Mouse (Mus musculus): ENCODE results near the gene Olfr194. TPM values are rescaled to one million over a fixed set of nuclear protein-coding genes. Genes with fewer than 3 reads are reported as not detected.
"Not testable (repeated sequence)": the region's sequence is repeated elsewhere in the genome, so short reads cannot be mapped to it uniquely, and the experiment has no call there.

Olfr194 gene
- polyA plus RNA-seq (2015; fragmentation: Nextera tagmentation; extraction: Ambion mirVana) = not detected in 2 replicates

DNA sequence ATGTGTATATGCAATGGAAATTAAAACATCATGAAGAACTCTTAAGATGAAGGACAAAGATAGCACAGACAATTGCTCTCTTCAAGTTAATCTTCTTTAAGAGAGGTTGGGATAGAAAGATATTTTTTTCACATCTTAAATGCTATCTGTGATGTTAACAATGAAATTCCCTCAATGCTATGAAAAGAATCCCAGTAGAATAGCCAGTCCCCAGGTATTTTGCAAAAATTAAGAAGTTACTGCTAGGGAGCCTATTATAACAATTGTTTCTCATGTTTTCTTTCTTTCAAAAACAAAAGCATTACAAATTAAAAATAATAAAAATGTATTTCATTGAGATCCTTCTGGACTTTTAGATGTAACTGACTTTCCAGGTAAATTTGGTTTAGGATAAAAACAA is at the start of gene Olfr194:
Gene Olfr194 (minus strand): TSS at position 101 of the 400 bp plus-strand sequence.
- ATAC-seq (ENCODE audit: low read depth) = no peak
- Histone ChIP-seq H3K27ac (replicated peaks) (no peak within 1 kb of the TSS), H3K9me3 (no peaks in the 10 kb centered on the region), H3K36me3 (no peaks in the 10 kb centered on the region), H3K4me3 (no peak within 1 kb of the TSS), H3K27me3 (no peaks in the 10 kb centered on the region), H3K9ac (no peak within 1 kb of the TSS), H3K4me2 (no peak within 1 kb of the TSS), H3K4me1 (replicated peaks) (no peaks in the 10 kb centered on the region)

DNA sequence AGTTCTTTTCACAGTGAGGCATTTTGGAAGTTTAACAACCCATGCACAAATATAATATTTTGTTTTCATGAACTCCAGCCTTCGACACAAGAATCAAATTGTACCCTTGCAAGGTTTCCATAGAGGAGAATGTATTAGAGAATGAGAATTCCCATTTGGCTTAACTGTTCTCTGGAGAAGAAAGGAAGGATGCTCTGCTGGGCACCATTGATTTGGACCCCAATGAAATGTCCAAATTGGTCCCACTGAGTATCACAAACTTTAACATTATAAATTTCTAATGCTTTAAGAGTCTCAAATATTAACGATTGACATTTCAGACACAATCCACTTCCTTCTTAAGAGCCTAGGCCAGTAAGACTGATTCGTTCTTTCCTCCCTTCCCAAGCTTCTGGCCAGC is 49.5 kb upstream of the Olfr194 start, which contains the start of gene Olfr196:
Gene Olfr196 (minus strand): TSS at position 101 of the 400 bp plus-strand sequence.
- ATAC-seq (ENCODE audit: low read depth) = no peak
- H3K4me3 ChIP-seq = no peak within 1 kb of the TSS

DNA sequence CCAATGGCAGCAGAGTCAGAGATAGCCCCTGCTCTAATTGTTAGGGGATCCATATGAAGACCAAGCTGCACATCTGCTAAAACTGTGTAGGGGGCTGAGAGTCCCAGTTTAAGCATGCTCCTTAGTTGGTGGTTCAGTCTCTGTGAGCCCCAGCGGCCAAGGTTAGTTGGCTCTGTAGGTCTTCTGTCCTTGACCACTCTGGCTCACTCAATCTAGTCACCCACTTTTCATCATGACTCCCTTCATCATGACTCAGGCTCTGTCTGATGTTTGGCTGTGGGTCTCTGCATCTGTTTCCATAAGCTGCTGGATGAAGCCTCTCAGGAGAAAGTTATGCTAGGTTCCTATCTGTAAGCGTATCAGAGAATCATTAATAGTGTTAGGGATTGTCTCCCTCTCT is 31.1 kb upstream of the Olfr194 start:
- ATAC-seq (ENCODE audit: low read depth) = no peak
- no peak overlapping the region for H3K4me2 ChIP-seq
- 90% methylated on average over 2 of the region's 2 CpGs for WGBS

More for the DNA sequence above, 49.5 kb upstream of the Olfr194 start, which contains the start of gene Olfr196:
- Histone ChIP-seq H3K27me3 (no peaks in the 10 kb centered on the region), H3K9ac (no peak within 1 kb of the TSS), H3K4me2 (no peak within 1 kb of the TSS), H3K36me3 (no peaks in the 10 kb centered on the region), H3K27ac (replicated peaks) (no peak within 1 kb of the TSS), H3K9me3 (no peaks in the 10 kb centered on the region), H3K4me1 (replicated peaks) (no peaks in the 10 kb centered on the region)
- WGBS = 81% methylated on average over 3 of the region's 3 CpGs

DNA sequence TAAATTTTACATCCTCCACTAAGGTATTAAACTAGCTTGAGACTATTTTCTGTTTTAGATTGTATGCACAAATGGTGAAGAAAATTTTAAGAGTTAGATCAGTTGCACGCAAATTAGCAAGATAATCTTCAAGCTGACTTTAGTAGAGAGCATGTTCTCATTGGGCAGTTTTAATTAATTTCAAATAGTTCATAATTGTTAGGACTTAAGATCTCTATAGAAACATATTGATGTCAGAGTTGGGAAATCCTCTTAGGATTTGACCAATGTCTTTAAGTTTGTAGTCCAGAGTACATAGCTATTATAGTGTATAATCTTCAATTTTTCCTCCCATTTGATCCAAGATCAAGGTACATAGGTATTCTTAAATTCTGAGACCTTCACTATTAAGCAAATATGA is 25.9 kb upstream of the Olfr194 start, which contains the start of gene Olfr195:
Gene Olfr195 (plus strand): TSS at position 301 of the 400 bp plus-strand sequence.
- ATAC-seq (ENCODE audit: low read depth) = no peak
- Histone ChIP-seq H3K27me3 (no peaks in the 10 kb centered on the region), H3K9ac (no peak within 1 kb of the TSS), H3K4me1 (replicated peaks) (no peaks in the 10 kb centered on the region), H3K27ac (replicated peaks) (no peak within 1 kb of the TSS), H3K36me3 (no peaks in the 10 kb centered on the region), H3K9me3 (no peaks in the 10 kb centered on the region), H3K4me3 (no peak within 1 kb of the TSS), H3K4me2 (no peak within 1 kb of the TSS)
- 91% methylated on average over 1 of the region's 1 CpGs for WGBS

More for the DNA sequence above, 31.1 kb upstream of the Olfr194 start:
- no peaks in the 10 kb centered on the region for H3K27me3 ChIP-seq
- H3K27ac ChIP-seq (replicated peaks) = no peak overlapping the region
- H3K9me3 ChIP-seq = no peaks in the 10 kb centered on the region
- no peak overlapping the region for H3K9ac ChIP-seq
- no peaks in the 10 kb centered on the region for H3K36me3 ChIP-seq
- H3K4me3 ChIP-seq = no peak overlapping the region
- H3K4me1 ChIP-seq (replicated peaks) = no peaks in the 10 kb centered on the region

DNA sequence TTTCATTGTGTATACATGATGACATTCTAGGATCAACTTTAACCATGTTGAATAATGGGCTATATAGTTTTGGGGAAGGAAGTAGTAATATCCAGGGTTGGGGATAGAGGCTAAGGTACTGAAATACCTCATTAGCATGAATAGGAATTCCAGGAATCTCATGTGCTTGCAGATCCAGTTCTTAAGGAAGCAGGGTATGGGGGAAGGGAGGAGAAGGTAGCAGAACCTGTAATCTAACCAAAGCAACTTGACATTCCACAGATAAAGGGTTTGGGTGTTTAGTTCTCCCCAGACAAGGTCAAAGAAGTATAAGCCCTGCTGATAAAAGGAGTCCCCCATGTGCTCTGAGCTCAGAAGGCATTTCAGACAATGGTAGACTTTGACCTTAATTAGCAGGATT is 20.2 kb upstream of the Olfr194 start:
- ATAC-seq (ENCODE audit: low read depth) = no peak

DNA sequence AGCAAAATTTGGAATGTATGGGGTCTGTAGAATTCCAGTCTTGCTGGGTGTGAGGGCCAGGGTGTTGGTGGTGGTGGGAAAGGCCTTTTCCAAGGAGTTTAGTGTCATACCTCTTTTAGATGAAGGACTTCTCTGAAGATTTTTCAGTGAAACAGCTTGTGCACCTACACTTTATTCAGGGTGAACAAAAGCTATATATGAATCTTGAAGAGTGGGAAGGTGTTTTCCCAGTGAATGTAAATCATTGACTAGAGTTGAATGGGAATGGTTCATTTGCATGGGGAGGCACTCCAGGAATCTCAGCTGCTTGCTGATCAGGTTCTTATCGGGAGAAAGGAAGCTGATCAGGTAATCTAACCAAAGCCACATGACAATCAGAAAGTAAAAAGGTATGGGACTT is 9.9 kb upstream of the Olfr194 start:
- Histone ChIP-seq H3K36me3 (no peaks in the 10 kb centered on the region), H3K27ac (replicated peaks) (no peak overlapping the region), H3K4me3 (no peak overlapping the region), H3K9ac (no peak overlapping the region), H3K4me2 (no peak overlapping the region), H3K4me1 (replicated peaks) (no peaks in the 10 kb centered on the region), H3K27me3 (no peaks in the 10 kb centered on the region), H3K9me3 (no peaks in the 10 kb centered on the region)
- WGBS = 85% methylated on average over 1 of the region's 1 CpGs
- ATAC-seq (ENCODE audit: low read depth) = no peak

More for the DNA sequence above, 20.2 kb upstream of the Olfr194 start:
- Histone ChIP-seq H3K36me3 (no peaks in the 10 kb centered on the region), H3K27me3 (no peaks in the 10 kb centered on the region), H3K4me2 (no peak overlapping the region), H3K4me1 (replicated peaks) (no peaks in the 10 kb centered on the region), H3K9ac (no peak overlapping the region), H3K27ac (replicated peaks) (no peak overlapping the region), H3K9me3 (no peaks in the 10 kb centered on the region), H3K4me3 (no peak overlapping the region)

DNA sequence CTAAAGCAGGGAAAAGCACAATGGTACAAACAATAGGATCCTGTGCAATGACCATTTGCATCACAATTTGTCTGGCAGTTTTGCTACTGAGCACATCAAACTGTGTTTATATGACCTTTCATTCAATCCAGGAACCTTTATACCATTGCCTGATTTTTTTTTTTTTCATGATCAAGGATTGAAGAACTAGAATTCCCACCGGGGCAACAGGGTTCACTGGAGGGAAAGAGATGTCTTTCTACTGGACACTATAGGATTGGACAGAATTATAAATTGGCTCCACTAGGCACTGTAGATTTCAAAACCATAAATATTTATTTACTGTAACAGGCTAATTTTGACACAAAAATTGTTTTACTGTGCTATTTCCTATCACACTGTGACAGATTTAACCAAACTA is 9.1 kb downstream of the Olfr194 start, which contains the start of gene Olfr193:
Gene Olfr193 (minus strand): TSS at position 101 of the 400 bp plus-strand sequence.
- H3K4me3 ChIP-seq = no peak within 1 kb of the TSS
- no peaks in the 10 kb centered on the region for H3K27me3 ChIP-seq
- WGBS = 76% methylated on average over 1 of the region's 1 CpGs
- H3K27ac ChIP-seq (replicated peaks) = no peak within 1 kb of the TSS
- H3K9ac ChIP-seq = no peak within 1 kb of the TSS
- H3K9me3 ChIP-seq = no peaks in the 10 kb centered on the region
- no peaks in the 10 kb centered on the region for H3K36me3 ChIP-seq
- H3K4me1 ChIP-seq (replicated peaks) = no peaks in the 10 kb centered on the region
- H3K4me2 ChIP-seq = no peak within 1 kb of the TSS
- ATAC-seq (ENCODE audit: low read depth) = no peak

DNA sequence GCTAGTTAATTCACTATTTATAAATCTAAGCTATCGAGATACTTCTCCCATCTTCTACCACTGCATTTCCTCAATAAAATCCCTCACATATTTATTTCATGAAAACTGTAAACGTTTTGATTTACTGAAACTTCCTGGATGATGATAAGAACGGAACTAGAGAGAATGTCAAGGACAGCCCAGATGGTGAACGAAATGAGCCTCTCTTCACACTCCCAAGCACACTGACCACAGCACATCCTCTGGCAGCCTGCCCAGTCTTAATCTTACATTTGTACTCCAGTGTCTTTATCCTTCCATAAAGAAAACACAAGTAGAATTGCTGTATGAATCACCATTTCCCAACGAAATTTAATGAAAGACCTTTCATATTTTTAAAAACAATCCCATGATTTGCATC is 12.3 kb downstream of the Olfr194 start:
- H3K36me3 ChIP-seq; ATAC-seq (ENCODE audit: low read depth); H3K9ac ChIP-seq; H3K4me3 ChIP-seq; H3K27ac ChIP-seq (replicated peaks); H3K4me2 ChIP-seq; H3K27me3 ChIP-seq; H3K9me3 ChIP-seq; H3K4me1 ChIP-seq (replicated peaks): not testable (repeated sequence)
- 68% methylated on average over 5 of the region's 5 CpGs for WGBS

DNA sequence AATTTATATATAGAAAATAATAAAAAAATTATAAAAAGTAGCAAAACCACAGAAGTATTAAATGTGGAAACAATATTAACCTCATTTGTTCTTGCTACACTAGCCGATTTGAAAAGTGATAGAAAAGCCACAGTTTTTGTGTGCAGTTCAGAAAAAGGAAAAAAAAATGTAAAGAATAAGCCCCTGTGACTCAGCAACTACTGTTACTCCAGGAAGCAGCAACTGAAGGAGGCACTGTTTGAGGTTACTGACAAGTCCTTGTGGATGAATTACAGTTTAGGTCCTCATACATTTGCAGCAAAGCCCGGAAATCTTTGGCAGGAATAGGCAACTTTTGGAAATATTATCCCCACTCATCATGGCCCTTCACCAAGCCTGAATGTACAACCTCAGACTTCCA is 15.6 kb downstream of the Olfr194 start:
- WGBS = 87% methylated on average over 2 of the region's 2 CpGs
- Histone ChIP-seq H3K9me3 (no peaks in the 10 kb centered on the region), H3K27ac (replicated peaks) (no peak overlapping the region), H3K4me2 (no peak overlapping the region), H3K9ac (no peak overlapping the region), H3K36me3 (no peaks in the 10 kb centered on the region), H3K4me3 (no peak overlapping the region), H3K4me1 (replicated peaks) (no peaks in the 10 kb centered on the region), H3K27me3 (no peaks in the 10 kb centered on the region)
- ATAC-seq (ENCODE audit: low read depth) = no peak

DNA sequence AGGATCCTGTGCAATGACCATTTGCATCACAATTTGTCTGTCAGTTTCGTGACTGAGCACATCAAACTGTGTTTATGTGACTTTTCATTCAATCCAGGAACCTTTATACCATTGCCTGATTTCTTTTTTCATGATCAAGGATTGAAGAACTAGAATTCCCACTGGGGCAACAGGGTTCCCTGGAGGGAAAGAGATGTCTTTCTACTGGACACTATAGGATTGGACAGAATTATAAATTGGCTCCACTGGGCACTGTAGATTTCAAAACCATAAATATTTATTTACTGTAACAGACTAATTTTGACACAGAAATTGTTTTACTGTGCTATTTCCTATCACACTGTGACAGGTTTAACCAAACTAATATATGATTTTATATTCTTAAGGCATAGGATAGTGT is 31.1 kb downstream of the Olfr194 start, which contains the start of gene Olfr191:
Gene Olfr191 (minus strand): TSS at position 101 of the 400 bp plus-strand sequence.
- H3K4me1 ChIP-seq (replicated peaks); H3K27ac ChIP-seq (replicated peaks); H3K9me3 ChIP-seq; H3K36me3 ChIP-seq; H3K4me2 ChIP-seq; H3K4me3 ChIP-seq; ATAC-seq (ENCODE audit: low read depth); H3K27me3 ChIP-seq; H3K9ac ChIP-seq: not testable (repeated sequence)
- WGBS = 40% methylated on average over 1 of the region's 1 CpGs

DNA sequence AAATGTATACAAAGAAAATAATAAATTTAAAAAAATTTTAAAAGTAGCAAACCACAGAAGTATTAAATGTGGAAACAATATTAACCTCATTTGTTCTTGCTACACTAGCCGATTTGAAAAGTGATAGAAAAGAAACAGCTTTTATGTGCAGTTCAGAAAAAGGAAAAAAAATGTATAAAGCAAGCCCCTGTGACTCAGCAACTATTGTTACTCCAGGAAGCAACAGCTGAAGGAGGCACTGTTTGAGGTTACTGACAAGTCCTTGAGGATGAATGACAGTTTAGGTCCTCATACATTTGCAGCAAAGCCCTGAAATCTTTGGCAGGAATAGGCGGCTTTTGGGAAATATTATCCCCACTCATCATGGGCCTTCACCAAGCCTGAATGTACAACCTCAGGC is 39.8 kb downstream of the Olfr194 start:
- not testable (repeated sequence) for H3K27ac ChIP-seq (replicated peaks); H3K4me2 ChIP-seq; H3K36me3 ChIP-seq; H3K4me3 ChIP-seq; H3K9me3 ChIP-seq; H3K4me1 ChIP-seq (replicated peaks); H3K9ac ChIP-seq; H3K27me3 ChIP-seq; ATAC-seq (ENCODE audit: low read depth)
- WGBS = 87% methylated on average over 2 of the region's 2 CpGs

DNA sequence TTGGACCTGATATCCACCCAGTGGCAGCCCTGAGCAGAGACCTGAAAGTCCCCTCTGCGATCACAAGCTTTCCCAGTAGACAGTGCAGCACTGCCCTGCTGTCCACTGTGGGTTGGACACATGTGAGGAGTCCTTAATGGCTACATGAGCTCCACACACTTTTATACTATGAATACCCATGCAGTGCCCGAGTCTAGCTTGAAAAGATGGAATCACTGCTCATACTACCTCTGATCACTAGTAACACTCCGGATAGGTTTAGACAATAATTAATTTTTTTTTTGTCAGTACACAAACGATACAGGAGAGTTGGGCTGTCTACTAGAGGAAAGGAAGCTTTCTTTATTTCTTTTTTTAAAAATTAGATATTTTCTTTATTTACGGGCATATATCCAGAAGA is 43.0 kb downstream of the Olfr194 start, which contains the start of gene Olfr190:
Gene Olfr190 (minus strand): TSS at position 101 of the 400 bp plus-strand sequence.
- Histone ChIP-seq H3K4me2 (no peak within 1 kb of the TSS), H3K9me3 (no peaks in the 10 kb centered on the region), H3K27ac (replicated peaks) (no peak within 1 kb of the TSS), H3K9ac (no peak within 1 kb of the TSS), H3K27me3 (no peaks in the 10 kb centered on the region), H3K4me3 (no peak within 1 kb of the TSS), H3K36me3 (no peaks in the 10 kb centered on the region), H3K4me1 (replicated peaks) (no peaks in the 10 kb centered on the region)
- 92% methylated on average over 5 of the region's 5 CpGs for WGBS
- no peak for ATAC-seq (ENCODE audit: low read depth)

DNA sequence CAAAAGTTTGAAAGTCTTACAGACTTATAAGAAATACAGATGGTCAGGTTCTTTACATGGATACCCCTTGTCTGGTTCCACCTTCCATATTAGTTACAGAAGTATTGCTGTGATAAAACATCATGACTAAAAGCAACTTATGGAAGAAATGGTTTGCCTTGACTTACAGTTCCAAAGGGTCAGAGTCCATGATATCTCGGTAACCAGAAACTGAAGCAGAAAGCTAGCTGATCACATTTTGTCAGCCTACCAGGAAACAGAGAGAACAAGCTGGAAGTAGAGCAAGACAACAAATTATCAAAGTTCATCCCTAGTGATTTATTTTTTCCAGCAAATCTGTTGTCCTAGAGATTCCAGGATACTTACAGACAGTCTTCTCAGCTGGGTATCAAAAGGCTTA is 47.3 kb downstream of the Olfr194 start:
- Histone ChIP-seq H3K4me2 (no peak overlapping the region), H3K9ac (no peak overlapping the region), H3K9me3 (no peaks in the 10 kb centered on the region), H3K27ac (replicated peaks) (no peak overlapping the region), H3K4me3 (no peak overlapping the region), H3K4me1 (replicated peaks) (no peaks in the 10 kb centered on the region), H3K36me3 (no peaks in the 10 kb centered on the region), H3K27me3 (no peaks in the 10 kb centered on the region)
- 89% methylated on average over 1 of the region's 1 CpGs for WGBS
- ATAC-seq (ENCODE audit: low read depth) = no peak

Measured in neural tube, embryonic 13.5 days (tissue).